Mouse (Mus musculus): Measurements from ENCODE around the gene Rab10.

GRCm38 (mm10) chr12:3238361-3239051 lies 71.3 kb downstream of the Rab10 start:
- no peak for TF ChIP-seq CTCF (IDR thresholded peaks at IDR 0.05)
- TF ChIP-seq EP300 (IDR thresholded peaks at IDR 0.05), result no peak

Measured in lung, postnatal 0 days (tissue).